Mouse (Mus musculus): ENCODE data around the gene 1700102P08Rik. TPM values are rescaled to one million over a fixed set of nuclear protein-coding genes. Genes with fewer than 3 reads are reported as not detected.

1700102P08Rik gene
- polyA plus RNA-seq, 1 experiment from 2014 or later: 0.50 TPM

- peak overlapping the region; percentile 91 for H3K4me2 ChIP-seq (ENCODE audit: low read depth, low read length)
- peaks cover 31% of the 10 kb centered on the region for H3K4me1 ChIP-seq (ENCODE audit: control insufficient read depth, insufficient read depth, low read length)
- peak overlapping the region; percentile 67 for H3K4me3 ChIP-seq (replicated peaks; ENCODE audit: low read length)
- H3K9me3 ChIP-seq (replicated peaks; ENCODE audit: control insufficient read depth, low read length): no peaks in the 10 kb centered on the region
- H3K9ac ChIP-seq (ENCODE audit: low read length): peak overlapping the region; percentile 79
- H3K27ac ChIP-seq (ENCODE audit: low read length): peak overlapping the region; percentile 91
- no peaks in the 10 kb centered on the region for H3K36me3 ChIP-seq (ENCODE audit: control insufficient read depth, insufficient read depth, low read length)
- H3K27me3 ChIP-seq (ENCODE audit: control insufficient read depth, insufficient read depth, low read length): no peaks in the 10 kb centered on the region
- WGBS: under 1% methylated on average over 40 of the region's 40 CpGs
- peak; percentile 87 for ATAC-seq (ENCODE audit: insufficient read depth, low FRiP score)
These were observed 59.8 kb downstream of the 1700102P08Rik start for GRCm38 (mm10) chr9:108452291-108452906.

GRCm38 (mm10) chr9:108452911-108453310 is 60.3 kb downstream of the 1700102P08Rik start:
- no peaks in the 10 kb centered on the region for H3K36me3 ChIP-seq (ENCODE audit: control insufficient read depth, insufficient read depth, low read length)
- peak overlapping the region; percentile 79 for H3K9ac ChIP-seq (ENCODE audit: low read length)
- peak overlapping the region; percentile 67 for H3K4me3 ChIP-seq (replicated peaks; ENCODE audit: low read length)
- ATAC-seq (ENCODE audit: insufficient read depth, low FRiP score): peak; percentile 0; the same call in 1 of the 2 replicates
- H3K27ac ChIP-seq (ENCODE audit: low read length): peak overlapping the region; percentile 91
- WGBS: 30% methylated on average over 6 of the region's 6 CpGs
- H3K4me2 ChIP-seq (ENCODE audit: low read depth, low read length): peak overlapping the region; percentile 91
- H3K27me3 ChIP-seq (ENCODE audit: control insufficient read depth, insufficient read depth, low read length): no peaks in the 10 kb centered on the region
- H3K9me3 ChIP-seq (replicated peaks; ENCODE audit: control insufficient read depth, low read length): no peaks in the 10 kb centered on the region
- peaks cover 31% of the 10 kb centered on the region for H3K4me1 ChIP-seq (ENCODE audit: control insufficient read depth, insufficient read depth, low read length)

- Histone ChIP-seq H3K27ac (ENCODE audit: low read length) (peak overlapping the region; percentile 91), H3K36me3 (ENCODE audit: control insufficient read depth, insufficient read depth, low read length) (no peaks in the 10 kb centered on the region), H3K9ac (ENCODE audit: low read length) (peak overlapping the region; percentile 79), H3K27me3 (ENCODE audit: control insufficient read depth, insufficient read depth, low read length) (no peaks in the 10 kb centered on the region), H3K9me3 (replicated peaks; ENCODE audit: control insufficient read depth, low read length) (no peaks in the 10 kb centered on the region), H3K4me1 (ENCODE audit: control insufficient read depth, insufficient read depth, low read length) (peaks cover 31% of the 10 kb centered on the region), H3K4me3 (replicated peaks; ENCODE audit: low read length) (no peak overlapping the region; the same call in 1 of the 2 replicates), H3K4me2 (ENCODE audit: low read depth, low read length) (peak overlapping the region; percentile 91)
- no peak for ATAC-seq (ENCODE audit: insufficient read depth, low FRiP score)
- 43% methylated on average over 4 of the region's 4 CpGs for WGBS
These were observed 60.9 kb downstream of the 1700102P08Rik start for GRCm38 (mm10) chr9:108453458-108453857.

GRCm38 (mm10) chr9:108454429-108454828 is 61.8 kb downstream of the 1700102P08Rik start:
- Histone ChIP-seq H3K27ac (ENCODE audit: low read length) (no peak overlapping the region), H3K27me3 (ENCODE audit: control insufficient read depth, insufficient read depth, low read length) (no peaks in the 10 kb centered on the region), H3K9ac (ENCODE audit: low read length) (no peak overlapping the region), H3K9me3 (replicated peaks; ENCODE audit: control insufficient read depth, low read length) (no peaks in the 10 kb centered on the region), H3K4me1 (ENCODE audit: control insufficient read depth, insufficient read depth, low read length) (peaks cover 31% of the 10 kb centered on the region), H3K4me3 (replicated peaks; ENCODE audit: low read length) (no peak overlapping the region), H3K4me2 (ENCODE audit: low read depth, low read length) (no peak overlapping the region), H3K36me3 (ENCODE audit: control insufficient read depth, insufficient read depth, low read length) (no peaks in the 10 kb centered on the region)
- 85% methylated on average over 6 of the region's 6 CpGs for WGBS
- ATAC-seq (ENCODE audit: insufficient read depth, low FRiP score): no peak

- Histone ChIP-seq H3K4me2 (ENCODE audit: low read depth, low read length) (no peak overlapping the region), H3K36me3 (ENCODE audit: control insufficient read depth, insufficient read depth, low read length) (no peaks in the 10 kb centered on the region), H3K4me3 (replicated peaks; ENCODE audit: low read length) (no peak overlapping the region), H3K9ac (ENCODE audit: low read length) (no peak overlapping the region), H3K9me3 (replicated peaks; ENCODE audit: control insufficient read depth, low read length) (no peaks in the 10 kb centered on the region), H3K27ac (ENCODE audit: low read length) (no peak overlapping the region), H3K4me1 (ENCODE audit: control insufficient read depth, insufficient read depth, low read length) (peaks cover 20% of the 10 kb centered on the region), H3K27me3 (ENCODE audit: control insufficient read depth, insufficient read depth, low read length) (no peaks in the 10 kb centered on the region)
- WGBS: 66% methylated on average over 12 of the region's 12 CpGs
- no peak for ATAC-seq (ENCODE audit: insufficient read depth, low FRiP score)
These were observed 63.4 kb downstream of the 1700102P08Rik start for GRCm38 (mm10) chr9:108455747-108456571.

GRCm38 (mm10) chr9:108456953-108457352 is 64.3 kb downstream of the 1700102P08Rik start:
- Histone ChIP-seq H3K9ac (ENCODE audit: low read length) (no peak overlapping the region), H3K27me3 (ENCODE audit: control insufficient read depth, insufficient read depth, low read length) (no peaks in the 10 kb centered on the region), H3K9me3 (replicated peaks; ENCODE audit: control insufficient read depth, low read length) (no peaks in the 10 kb centered on the region), H3K4me1 (ENCODE audit: control insufficient read depth, insufficient read depth, low read length) (peaks cover 21% of the 10 kb centered on the region), H3K4me3 (replicated peaks; ENCODE audit: low read length) (no peak overlapping the region), H3K27ac (ENCODE audit: low read length) (no peak overlapping the region), H3K36me3 (ENCODE audit: control insufficient read depth, insufficient read depth, low read length) (no peaks in the 10 kb centered on the region), H3K4me2 (ENCODE audit: low read depth, low read length) (no peak overlapping the region)
- ATAC-seq (ENCODE audit: insufficient read depth, low FRiP score): no peak
- 90% methylated on average over 10 of the region's 10 CpGs for WGBS

- Histone ChIP-seq H3K9ac (ENCODE audit: low read length) (peak overlapping the region; percentile 95), H3K36me3 (ENCODE audit: control insufficient read depth, insufficient read depth, low read length) (peaks cover 14% of the 10 kb centered on the region), H3K4me3 (replicated peaks; ENCODE audit: low read length) (peak overlapping the region; percentile 86), H3K4me1 (ENCODE audit: control insufficient read depth, insufficient read depth, low read length) (peaks cover 20% of the 10 kb centered on the region), H3K4me2 (ENCODE audit: low read depth, low read length) (peak overlapping the region; percentile 80), H3K27ac (ENCODE audit: low read length) (peak overlapping the region; percentile 94), H3K27me3 (ENCODE audit: control insufficient read depth, insufficient read depth, low read length) (no peaks in the 10 kb centered on the region), H3K9me3 (replicated peaks; ENCODE audit: control insufficient read depth, low read length) (no peaks in the 10 kb centered on the region)
- no peak for ATAC-seq (ENCODE audit: insufficient read depth, low FRiP score)
- 81% methylated on average over 1 of the region's 1 CpGs for WGBS
These were observed 67.3 kb downstream of the 1700102P08Rik start for GRCm38 (mm10) chr9:108459939-108460318.
